Mouse (Mus musculus) limb, embryonic 15.5 days (tissue): ENCODE results near the gene Pvalb. TPM values are rescaled to one million over a fixed set of nuclear protein-coding genes. Genes with fewer than 3 reads are reported as not detected.

Experiments used
- ATAC-seq: fragments of 200-750 bp; cut with Nextera tagmentation; 2 replicates; pipeline ENCODE4 v1.8.0; 2017; ENCODE audit warnings: low read depth, moderate TSS enrichment; ENCODE audit not compliant: insufficient number of reproducible peaks, low FRiP score, low TSS enrichment
- H3K27ac ChIP-seq: fragments of 300-500 bp; sonication (generic); 2 replicates; pipeline ENCODE4 v1.5.1; 2015; ENCODE audit warnings: moderate library complexity, mild to moderate bottlenecking, inconsistent platforms
- H3K27me3 ChIP-seq: fragments of 300-500 bp; sonication (generic); 2 replicates; pipeline ENCODE4 v1.6.1; 2015; ENCODE audit warnings: inconsistent platforms
- H3K36me3 ChIP-seq: fragments of 300-500 bp; sonication (generic); 2 replicates; pipeline ENCODE4 v1.6.1; 2015; ENCODE audit warnings: inconsistent platforms
- H3K4me1 ChIP-seq: fragments of 300-500 bp; sonication (generic); 2 replicates; pipeline ENCODE4 v1.6.1; 2015; ENCODE audit warnings: inconsistent platforms
- H3K4me2 ChIP-seq: fragments of 300-500 bp; sonication (generic); 2 replicates; pipeline ENCODE4 v1.6.1; 2015; ENCODE audit warnings: mild to moderate bottlenecking, inconsistent platforms
- H3K4me3 ChIP-seq: fragments of 300-500 bp; sonication (generic); 2 replicates; pipeline ENCODE4 v1.5.1; 2015; ENCODE audit warnings: mild to moderate bottlenecking, inconsistent platforms
- H3K9ac ChIP-seq: fragments of 300-500 bp; sonication (generic); 2 replicates; pipeline ENCODE4 v1.6.1; 2015; ENCODE audit warnings: inconsistent platforms
- H3K9me3 ChIP-seq: fragments of 300-500 bp; sonication (generic); 2 replicates; pipeline ENCODE4 v1.6.1; 2016; ENCODE audit warnings: inconsistent platforms
- WGBS: fragments of 180-500 bp; shearing (Covaris S2); methylation state at CpG from one replicate; pipeline ENCODE4 v1.1.7; 2015; 5-methylcytosine and 5-hydroxymethylcytosine counted together
- polyA plus RNA-seq: library from polyadenylated mRNA; unstranded; fragments of >200 nt; fragmentation: Nextera tagmentation; extraction: Ambion mirVana; gene quantifications from 2 replicates; pipeline ENCODE4 v1.2.1, GENCODE M21; 2015

Gene Pvalb
- polyA plus RNA-seq, 1 experiment from 2014 or later = 0.15 TPM

GRCm38 (mm10) chr15:78172256-78172898, 33.8 kb downstream of the Pvalb start:
- H3K4me2 ChIP-seq = no peak overlapping the region
- WGBS = 72% methylated on average over 11 of the region's 11 CpGs
- no peak for ATAC-seq

DNA sequence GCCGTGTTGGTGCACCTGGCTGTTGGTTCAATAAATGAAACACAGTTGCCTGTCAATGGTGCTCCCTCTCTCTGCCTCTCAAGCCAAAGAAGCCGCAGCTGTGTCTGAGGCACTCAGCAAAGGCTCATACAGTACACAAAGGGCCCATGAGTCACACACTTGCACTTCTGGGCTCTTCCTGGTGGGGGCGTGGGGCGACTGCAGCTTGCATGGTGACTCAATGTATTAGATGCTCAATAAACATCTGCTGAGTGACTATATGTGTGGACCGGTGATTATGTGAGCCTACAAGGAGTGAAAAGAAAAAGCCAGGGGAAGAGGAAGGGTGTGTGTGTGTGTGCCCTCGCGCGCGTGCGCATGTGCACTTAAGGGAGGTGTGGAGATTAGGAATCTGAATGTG, 34.5 kb downstream of the Pvalb start:
- peaks cover under 1% of the 10 kb centered on the region; the same call in 1 of the 2 replicates for H3K36me3 ChIP-seq
- WGBS = 92% methylated on average over 10 of the region's 10 CpGs

More at GRCm38 (mm10) chr15:78172256-78172898, 33.8 kb downstream of the Pvalb start:
- Histone ChIP-seq H3K9me3 (no peaks in the 10 kb centered on the region), H3K9ac (no peak overlapping the region), H3K4me3 (no peak overlapping the region), H3K27me3 (no peaks in the 10 kb centered on the region), H3K27ac (no peak overlapping the region), H3K36me3 (no peaks in the 10 kb centered on the region), H3K4me1 (peaks cover 17% of the 10 kb centered on the region)

DNA sequence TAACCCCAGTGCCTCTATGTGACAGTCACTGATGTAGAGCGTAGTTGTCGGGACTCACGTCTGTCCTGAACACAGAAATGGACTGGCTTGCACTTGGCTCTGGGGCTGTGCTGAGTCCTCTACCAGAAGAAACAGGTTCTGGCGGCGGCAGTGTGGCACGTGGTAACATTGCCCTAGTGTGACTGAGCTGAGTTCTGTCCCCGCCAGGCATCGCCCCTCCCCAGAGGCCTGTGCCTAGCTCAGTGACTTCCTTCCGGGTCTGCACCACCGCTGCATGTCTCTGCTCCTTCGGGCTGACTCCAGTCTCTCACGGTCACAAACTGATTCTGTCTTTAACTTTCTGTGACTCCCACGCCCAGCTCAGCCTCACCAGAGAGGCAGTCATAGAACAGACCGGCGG, 35.5 kb downstream of the Pvalb start:
- H3K4me3 ChIP-seq = no peak overlapping the region
- H3K4me1 ChIP-seq = peaks cover 17% of the 10 kb centered on the region
- H3K4me2 ChIP-seq = no peak overlapping the region
- H3K27me3 ChIP-seq = no peaks in the 10 kb centered on the region
- ATAC-seq = no peak
- H3K9ac ChIP-seq = no peak overlapping the region
- no peaks in the 10 kb centered on the region for H3K9me3 ChIP-seq
- H3K27ac ChIP-seq = no peak overlapping the region
- peaks cover 8% of the 10 kb centered on the region; the same call in 1 of the 2 replicates for H3K36me3 ChIP-seq
- WGBS = 93% methylated on average over 15 of the region's 15 CpGs

More for the DNA sequence above, 34.5 kb downstream of the Pvalb start:
- no peaks in the 10 kb centered on the region for H3K27me3 ChIP-seq
- H3K4me1 ChIP-seq = peaks cover 17% of the 10 kb centered on the region
- H3K9ac ChIP-seq = no peak overlapping the region
- H3K4me2 ChIP-seq = no peak overlapping the region
- no peak for ATAC-seq
- H3K27ac ChIP-seq = no peak overlapping the region
- H3K9me3 ChIP-seq = no peaks in the 10 kb centered on the region
- no peak overlapping the region for H3K4me3 ChIP-seq

GRCm38 (mm10) chr15:78169566-78169965, 36.6 kb downstream of the Pvalb start:
- peaks cover 15% of the 10 kb centered on the region; the same call in 1 of the 2 replicates for H3K36me3 ChIP-seq
- peaks cover 13% of the 10 kb centered on the region for H3K4me1 ChIP-seq
- no peak overlapping the region for H3K27ac ChIP-seq
- H3K9me3 ChIP-seq = no peaks in the 10 kb centered on the region
- ATAC-seq = no peak
- WGBS = 85% methylated on average over 11 of the region's 11 CpGs
- H3K4me3 ChIP-seq = no peak overlapping the region
- H3K4me2 ChIP-seq = no peak overlapping the region
- H3K27me3 ChIP-seq = no peaks in the 10 kb centered on the region
- H3K9ac ChIP-seq = no peak overlapping the region

DNA sequence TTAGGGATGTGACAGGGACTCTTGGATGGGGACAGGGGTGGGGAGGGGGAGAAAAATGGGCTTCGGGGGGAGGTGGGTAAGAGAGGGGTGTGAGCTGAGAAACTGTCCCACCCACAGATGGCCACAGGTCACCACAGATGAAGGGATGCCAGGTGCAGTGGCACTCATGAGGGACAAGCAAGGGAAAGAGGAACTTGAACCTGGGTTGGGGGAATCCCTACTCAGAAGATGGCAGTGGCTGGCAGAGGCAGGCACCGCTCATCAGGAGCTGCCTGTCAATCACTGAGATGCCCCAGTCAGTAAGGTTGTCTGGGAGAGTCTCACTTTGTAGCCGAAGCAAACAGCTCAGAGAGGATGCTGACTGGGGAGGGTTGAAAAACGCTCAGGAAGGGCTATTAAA, 40.9 kb downstream of the Pvalb start:
- Histone ChIP-seq H3K36me3 (peaks cover 34% of the 10 kb centered on the region), H3K9ac (no peak overlapping the region), H3K4me1 (no peaks in the 10 kb centered on the region), H3K9me3 (no peaks in the 10 kb centered on the region), H3K4me2 (no peak overlapping the region), H3K4me3 (no peak overlapping the region), H3K27ac (no peak overlapping the region), H3K27me3 (no peaks in the 10 kb centered on the region)
- 83% methylated on average over 4 of the region's 4 CpGs for WGBS
- no peak for ATAC-seq

DNA sequence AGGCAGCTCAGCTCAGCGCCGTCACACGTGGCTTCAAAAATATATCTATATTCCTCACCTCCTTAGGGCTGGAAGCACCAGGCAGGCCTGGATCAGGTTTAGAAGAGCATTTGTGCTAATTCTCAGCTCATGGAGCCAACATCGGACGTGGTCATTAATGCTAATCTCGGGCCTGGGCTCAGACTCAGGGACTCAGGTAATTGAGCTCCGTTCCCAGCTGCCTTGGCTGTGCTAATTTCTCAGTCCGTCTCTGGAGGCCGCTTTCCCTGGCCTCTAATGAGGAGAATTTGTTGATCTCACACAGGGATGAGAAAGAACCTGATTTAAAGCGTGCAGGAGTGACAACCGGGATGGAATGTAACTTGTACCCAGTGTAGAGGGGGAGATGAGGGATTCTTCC, 41.7 kb downstream of the Pvalb start:
- H3K36me3 ChIP-seq = peaks cover 34% of the 10 kb centered on the region
- H3K27ac ChIP-seq = no peak overlapping the region
- 74% methylated on average over 11 of the region's 11 CpGs for WGBS
- no peaks in the 10 kb centered on the region for H3K4me1 ChIP-seq
- no peaks in the 10 kb centered on the region for H3K9me3 ChIP-seq
- H3K4me3 ChIP-seq = no peak overlapping the region
- no peak overlapping the region for H3K9ac ChIP-seq
- no peaks in the 10 kb centered on the region for H3K27me3 ChIP-seq
- H3K4me2 ChIP-seq = no peak overlapping the region
- ATAC-seq = no peak

- H3K36me3 ChIP-seq = peaks cover 34% of the 10 kb centered on the region
- no peak overlapping the region for H3K9ac ChIP-seq
- 64% methylated on average over 9 of the region's 9 CpGs for WGBS
Measured at GRCm38 (mm10) chr15:78161946-78162345, 44.3 kb downstream of the Pvalb start.

GRCm38 (mm10) chr15:78158335-78158734, 47.9 kb downstream of the Pvalb start:
- no peak overlapping the region for H3K4me3 ChIP-seq
- ATAC-seq = no peak
- WGBS = 79% methylated on average over 5 of the region's 5 CpGs

More at GRCm38 (mm10) chr15:78161946-78162345, 44.3 kb downstream of the Pvalb start:
- Histone ChIP-seq H3K4me2 (no peak overlapping the region), H3K27me3 (no peaks in the 10 kb centered on the region), H3K9me3 (no peaks in the 10 kb centered on the region), H3K27ac (no peak overlapping the region), H3K4me1 (no peaks in the 10 kb centered on the region), H3K4me3 (no peak overlapping the region)
- no peak for ATAC-seq

GRCm38 (mm10) chr15:78157824-78158223, 48.4 kb downstream of the Pvalb start:
- peaks cover 1% of the 10 kb centered on the region; the same call in 1 of the 2 replicates for H3K36me3 ChIP-seq
- no peaks in the 10 kb centered on the region for H3K27me3 ChIP-seq
- H3K4me3 ChIP-seq = no peak overlapping the region
- no peak overlapping the region for H3K9ac ChIP-seq
- no peaks in the 10 kb centered on the region for H3K9me3 ChIP-seq
- 69% methylated on average over 4 of the region's 4 CpGs for WGBS
- H3K27ac ChIP-seq = no peak overlapping the region
- ATAC-seq = no peak
- H3K4me1 ChIP-seq = no peaks in the 10 kb centered on the region
- H3K4me2 ChIP-seq = no peak overlapping the region

More at GRCm38 (mm10) chr15:78158335-78158734, 47.9 kb downstream of the Pvalb start:
- Histone ChIP-seq H3K4me1 (no peaks in the 10 kb centered on the region), H3K36me3 (peaks cover 6% of the 10 kb centered on the region), H3K27ac (no peak overlapping the region), H3K27me3 (no peaks in the 10 kb centered on the region), H3K9ac (no peak overlapping the region), H3K9me3 (no peaks in the 10 kb centered on the region), H3K4me2 (no peak overlapping the region)

DNA sequence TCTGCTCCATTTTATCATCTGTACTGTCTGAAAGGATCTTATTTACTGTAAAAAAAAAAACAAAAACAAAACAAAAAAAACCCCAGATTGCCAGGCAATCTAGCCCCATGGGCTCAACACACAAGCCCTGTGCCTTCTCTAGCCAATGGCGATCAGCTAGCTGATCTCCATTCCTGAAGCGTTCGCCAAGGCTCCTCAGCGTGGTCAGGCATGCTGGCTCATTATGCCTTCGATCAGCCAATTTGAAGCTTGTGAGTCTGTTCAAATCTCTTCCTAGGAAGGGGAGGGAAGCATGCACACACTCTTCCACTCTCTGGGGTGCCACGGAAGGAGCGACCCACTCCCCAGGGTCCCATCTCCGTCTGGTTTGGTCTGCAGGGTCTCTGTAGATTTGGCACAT, 48.9 kb downstream of the Pvalb start:
- H3K4me1 ChIP-seq = no peaks in the 10 kb centered on the region
- H3K9me3 ChIP-seq = no peaks in the 10 kb centered on the region
- no peak for ATAC-seq
- H3K27ac ChIP-seq = no peak overlapping the region
- H3K27me3 ChIP-seq = no peaks in the 10 kb centered on the region
- H3K4me2 ChIP-seq = no peak overlapping the region
- H3K9ac ChIP-seq = no peak overlapping the region
- H3K4me3 ChIP-seq = no peak overlapping the region
- H3K36me3 ChIP-seq = no peaks in the 10 kb centered on the region; the same call in 1 of the 2 replicates
- WGBS = 76% methylated on average over 8 of the region's 8 CpGs

DNA sequence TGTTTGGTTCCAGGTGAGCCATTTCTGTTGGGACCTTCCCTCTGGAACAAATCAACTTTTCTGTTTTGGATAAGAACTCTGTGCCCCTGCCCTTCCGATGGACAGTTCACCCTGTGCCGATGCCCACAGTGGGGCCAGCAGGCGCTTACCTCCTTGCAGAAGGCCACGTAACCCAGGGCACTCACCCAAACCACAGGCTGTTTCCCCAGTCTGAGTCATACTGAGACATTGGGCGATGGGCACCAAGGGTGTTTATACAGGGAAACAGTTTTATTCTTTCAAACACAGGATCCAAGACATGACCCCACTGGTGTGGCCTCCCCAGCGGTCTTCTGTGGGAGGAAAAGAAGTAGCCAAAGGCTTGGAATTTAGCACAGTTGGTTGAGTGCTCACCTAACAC, 50.8 kb downstream of the Pvalb start:
- Histone ChIP-seq H3K36me3 (no peaks in the 10 kb centered on the region; the same call in 1 of the 2 replicates), H3K4me3 (no peak overlapping the region), H3K4me1 (no peaks in the 10 kb centered on the region), H3K9ac (no peak overlapping the region), H3K27ac (no peak overlapping the region), H3K27me3 (no peaks in the 10 kb centered on the region), H3K4me2 (no peak overlapping the region), H3K9me3 (no peaks in the 10 kb centered on the region)
- 84% methylated on average over 6 of the region's 6 CpGs for WGBS
- no peak for ATAC-seq

GRCm38 (mm10) chr15:78153045-78153775, 53.0 kb downstream of the Pvalb start:
- no peak overlapping the region for H3K4me3 ChIP-seq
- H3K4me1 ChIP-seq = no peaks in the 10 kb centered on the region
- H3K9ac ChIP-seq = no peak overlapping the region
- H3K27ac ChIP-seq = no peak overlapping the region
- ATAC-seq = no peak
- no peaks in the 10 kb centered on the region for H3K9me3 ChIP-seq
- no peaks in the 10 kb centered on the region for H3K36me3 ChIP-seq
- WGBS = 60% methylated on average over 11 of the region's 11 CpGs
- H3K27me3 ChIP-seq = no peaks in the 10 kb centered on the region
- H3K4me2 ChIP-seq = no peak overlapping the region
